Mouse (Mus musculus) T-cell, adult 2 months (primary cell): ENCODE measurements at regions not wholly inside any gene's neighbourhood (a gene's known extent, or its start where the extent isn't known, plus 50 kb on each side); places are given as distances from the start of the nearest gene placed in this dataset.

Experiments used
- DNase-seq: peaks from one replicate; pipeline ENCODE4 v3.0.0; 2022; ENCODE audit warnings: low spot score

DNA sequence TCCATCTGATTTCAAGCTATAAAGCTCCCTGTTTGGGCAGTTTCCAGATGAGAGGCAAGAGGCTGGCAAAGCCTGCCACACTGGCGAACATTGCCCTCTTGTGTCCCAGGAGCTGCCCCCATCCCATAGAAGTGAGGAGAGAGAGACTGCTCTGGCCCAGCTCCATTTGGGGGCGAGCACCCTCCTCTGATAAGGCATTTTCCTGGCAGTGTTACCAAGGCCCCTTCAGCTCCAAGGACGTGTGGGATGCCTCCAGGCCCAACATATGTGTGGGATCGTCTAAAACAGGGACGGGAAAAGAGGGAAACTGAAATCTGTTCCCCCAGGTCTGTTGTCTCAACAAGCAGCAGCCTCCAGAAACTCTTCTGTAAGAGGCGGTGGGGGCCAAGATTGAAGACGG lies 88.0 kb upstream of the Csf3r start:
- DNase-seq, result no peak

DNA sequence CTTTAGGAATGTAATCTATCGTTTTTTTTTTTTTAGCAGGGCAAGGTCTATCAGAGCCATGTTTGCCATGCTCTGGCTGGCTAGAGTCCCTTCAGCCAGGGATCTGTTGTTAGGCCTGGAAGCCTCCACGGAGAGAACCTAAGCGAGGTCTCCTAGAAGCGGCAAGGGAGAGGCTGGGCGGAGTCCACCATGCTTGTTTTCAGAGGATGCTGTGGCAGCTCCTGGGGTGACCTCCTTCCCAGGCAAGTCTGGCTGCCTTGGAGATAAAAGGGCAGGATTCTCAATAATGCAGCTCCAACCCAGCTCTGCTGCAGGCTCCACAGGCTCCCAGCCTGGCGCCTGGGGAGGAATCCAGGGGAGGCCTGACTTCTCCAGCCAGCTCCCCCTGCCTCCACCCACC lies 86.2 kb upstream of the Csf3r start:
- DNase-seq, result no peak

DNA sequence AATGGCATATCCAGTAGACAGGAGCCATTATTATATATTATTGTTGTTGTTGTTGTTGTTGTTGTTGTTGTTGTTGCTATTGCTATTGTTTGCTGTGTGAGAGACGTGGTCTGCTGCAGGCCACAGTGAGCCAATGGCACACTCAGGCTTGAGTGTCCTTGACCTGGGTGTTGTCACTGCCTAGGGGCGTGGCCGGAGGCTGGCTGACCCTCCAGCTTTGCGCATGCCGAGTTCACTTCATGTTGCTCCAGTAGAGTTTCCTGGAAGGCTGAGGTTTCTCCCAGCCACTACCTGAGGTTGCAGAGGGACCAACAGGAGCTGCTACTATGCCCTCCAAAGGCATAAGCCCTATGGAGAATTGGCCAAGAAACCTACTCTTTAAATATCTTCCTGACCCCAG lies 83.1 kb upstream of the Csf3r start:
- DNase-seq, result no peak

DNA sequence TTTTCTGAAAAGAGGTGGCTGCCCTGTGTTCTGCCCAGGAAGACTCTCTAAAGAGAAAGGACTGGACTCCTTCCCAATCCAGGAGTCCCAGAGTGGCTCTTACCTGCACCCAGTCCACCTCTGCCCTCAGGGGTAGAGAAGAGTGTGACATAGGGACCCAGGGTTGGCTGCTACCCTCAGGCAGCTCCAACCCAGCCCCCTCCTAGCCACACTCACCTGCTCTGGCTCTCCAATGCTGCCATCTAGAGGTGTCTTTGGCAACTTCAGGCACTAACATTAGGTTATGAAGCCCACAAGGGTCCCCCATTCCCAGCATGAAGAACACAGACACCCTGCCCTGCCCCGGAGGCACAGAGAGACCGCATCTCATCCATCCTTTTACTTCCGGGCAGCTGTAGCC lies 82.4 kb upstream of the Csf3r start:
- DNase-seq, result no peak

DNA sequence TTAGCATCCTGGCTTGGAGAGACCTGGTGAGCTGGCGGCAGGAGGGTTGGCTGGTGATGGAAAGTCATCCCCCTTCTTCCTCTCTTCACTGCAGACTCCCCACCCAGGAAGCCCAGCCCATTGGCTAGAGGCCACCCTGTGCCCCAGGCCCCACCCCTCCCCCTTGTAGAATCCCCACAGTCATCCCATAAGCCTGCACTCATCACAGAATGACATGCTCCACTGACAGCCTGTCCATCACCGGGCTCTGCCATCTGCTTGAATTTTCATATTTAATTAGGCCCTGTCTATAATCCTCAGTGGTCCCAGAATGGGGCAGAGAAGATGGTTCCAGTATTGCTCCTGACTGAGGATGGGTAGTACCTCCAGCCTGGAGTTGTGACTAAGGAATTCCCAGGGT lies 79.3 kb upstream of the Csf3r start:
- no peak for DNase-seq

DNA sequence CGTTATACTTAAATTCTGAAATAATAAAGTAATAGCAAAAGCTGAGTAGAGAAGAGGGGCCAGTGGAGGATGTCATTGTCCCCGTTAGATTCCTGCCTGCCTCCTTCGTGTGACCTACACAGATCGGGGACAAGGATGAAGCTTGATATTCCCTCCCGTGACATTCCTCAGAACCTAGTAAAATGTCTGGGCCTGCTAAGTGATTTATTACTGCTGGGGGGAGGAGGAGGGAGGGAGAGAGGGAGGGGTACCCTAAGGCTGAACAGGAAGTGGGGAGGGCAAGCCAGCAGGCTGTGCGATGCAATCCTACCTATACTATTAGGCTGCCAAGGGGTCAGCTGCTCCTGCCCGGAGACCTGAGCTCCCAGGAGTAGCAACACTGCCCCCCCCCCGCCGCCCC lies 64.9 kb upstream of the Csf3r start:
- no peak for DNase-seq

DNA sequence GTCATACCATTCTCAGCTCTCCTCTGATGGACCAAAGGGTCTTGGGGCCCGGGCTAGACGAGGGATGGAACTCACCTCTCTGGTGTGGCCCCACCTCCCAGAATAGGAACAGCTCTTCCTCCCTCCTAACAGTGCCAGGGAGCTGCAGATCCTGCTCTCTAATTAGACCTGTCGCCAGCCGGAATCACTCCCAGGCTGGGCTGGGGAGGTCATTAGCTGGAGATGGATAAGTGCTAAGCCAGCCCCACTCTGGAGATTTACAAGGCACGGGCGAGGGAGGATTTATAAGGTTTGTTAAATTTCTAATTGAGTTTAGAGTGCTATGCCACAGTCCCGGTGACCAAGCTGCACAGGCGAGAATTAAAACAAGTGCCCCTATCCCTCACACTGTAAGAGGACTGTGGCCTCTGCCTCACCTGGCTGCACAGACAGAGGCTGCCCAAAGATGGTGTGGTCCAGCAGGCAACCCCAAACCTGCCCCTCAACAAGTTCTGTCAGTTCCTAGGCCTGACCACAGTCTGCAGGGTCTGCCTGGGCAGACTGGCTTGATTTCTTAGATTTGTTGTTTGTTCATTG lies 63.6 kb upstream of the Csf3r start:
- DNase-seq, result no peak

DNA sequence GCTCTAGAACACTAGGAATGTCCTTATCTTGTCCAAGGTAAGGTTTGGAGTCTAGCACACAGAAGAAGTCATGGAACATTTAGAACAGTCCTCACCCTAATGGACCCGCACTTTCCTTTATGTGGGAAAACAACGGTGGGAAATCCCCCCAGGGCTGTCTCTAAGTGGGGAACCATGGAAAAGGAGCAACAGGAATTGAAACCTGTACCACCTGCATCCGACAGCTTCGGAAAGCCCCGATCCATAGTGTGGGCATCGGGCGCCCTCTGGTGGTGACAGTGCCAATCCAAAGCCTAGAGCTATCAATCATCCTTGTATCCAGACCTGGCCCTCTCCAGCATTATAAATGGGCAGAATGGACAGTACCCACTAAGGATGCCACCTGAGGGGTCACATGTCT lies 61.7 kb upstream of the Csf3r start:
- peak; percentile 38 for DNase-seq
